Mouse (Mus musculus): ENCODE measurements at regions not wholly inside any gene's neighbourhood (a gene's known extent, or its start where the extent isn't known, plus 50 kb on each side); places are given as distances from the start of the nearest gene placed in this dataset.

DNA sequence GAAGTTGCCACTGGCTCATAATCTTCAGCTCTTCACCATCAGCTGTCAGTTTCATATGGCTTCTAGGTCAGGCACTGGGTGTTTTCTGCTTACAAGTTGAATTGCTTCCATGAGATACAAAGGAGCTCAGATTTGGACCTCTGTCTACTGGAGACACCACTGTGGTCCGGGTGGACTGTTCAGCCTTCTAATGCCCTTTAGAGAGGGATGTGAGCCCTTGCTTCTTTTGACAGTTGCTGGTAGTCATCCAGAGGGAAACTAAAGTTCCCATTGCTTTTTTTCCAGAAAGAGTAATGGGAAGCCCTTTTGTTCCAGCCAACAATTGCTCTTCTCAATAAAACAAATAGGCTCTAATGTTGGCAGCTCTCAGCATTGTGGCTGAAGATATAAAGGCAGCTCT, 103.7 kb upstream of the Tab2 start:
- Histone ChIP-seq H3K79me2 (ENCODE audit: control insufficient read depth, insufficient read depth, low read length, poor library complexity) (no peaks in the 10 kb centered on the region), H3K4me1 (ENCODE audit: control insufficient read depth in 1 of 2, insufficient read depth in 2 of 2, low read length in 2 of 2) (no peaks in the 10 kb centered on the region), H3K27me3 (ENCODE audit: control insufficient read depth in 1 of 2, insufficient read depth in 2 of 2, low read length in 2 of 2) (no peaks in the 10 kb centered on the region), H3K9ac (ENCODE audit: control insufficient read depth, low read depth, low read length, poor library complexity, severe bottlenecking) (no peak overlapping the region), H3K4me3 (ENCODE audit: control insufficient read depth in 1 of 2, insufficient read depth in 1 of 2, low read depth in 2 of 2, low read length in 2 of 2) (no peak overlapping the region), H3K36me3 (ENCODE audit: control insufficient read depth in 1 of 2, insufficient read depth in 2 of 2, low read length in 2 of 2) (no peaks in the 10 kb centered on the region), H3K9me3 (replicated peaks; ENCODE audit: insufficient read depth, low read length) (no peaks in the 10 kb centered on the region), H3K27ac (ENCODE audit: control insufficient read depth, low read depth, low read length) (no peak overlapping the region)
- TF ChIP-seq HCFC1 (IDR thresholded peaks at IDR 0.05; ENCODE audit: low read depth, low read length) (no peak), SIN3A (IDR thresholded peaks at IDR 0.05; ENCODE audit: low read length) (no peak), E2F4 (IDR thresholded peaks at IDR 0.05; ENCODE audit: borderline replicate concordance, low read depth, low read length) (no peak), MYC (IDR thresholded peaks at IDR 0.05; ENCODE audit: low read depth, low read length) (no peak), ZKSCAN1 (IDR thresholded peaks at IDR 0.05; ENCODE audit: low read depth, low read length) (no peak), TAL1 (IDR thresholded peaks at IDR 0.05; ENCODE audit: low read length) (no peak), USF1 (IDR thresholded peaks at IDR 0.05; ENCODE audit: low read depth, low read length) (no peak), RCOR1 (IDR thresholded peaks at IDR 0.05; ENCODE audit: low read depth, low read length) (no peak)
- DNase-seq (ENCODE audit: low read depth, low spot score), result no peak

DNA sequence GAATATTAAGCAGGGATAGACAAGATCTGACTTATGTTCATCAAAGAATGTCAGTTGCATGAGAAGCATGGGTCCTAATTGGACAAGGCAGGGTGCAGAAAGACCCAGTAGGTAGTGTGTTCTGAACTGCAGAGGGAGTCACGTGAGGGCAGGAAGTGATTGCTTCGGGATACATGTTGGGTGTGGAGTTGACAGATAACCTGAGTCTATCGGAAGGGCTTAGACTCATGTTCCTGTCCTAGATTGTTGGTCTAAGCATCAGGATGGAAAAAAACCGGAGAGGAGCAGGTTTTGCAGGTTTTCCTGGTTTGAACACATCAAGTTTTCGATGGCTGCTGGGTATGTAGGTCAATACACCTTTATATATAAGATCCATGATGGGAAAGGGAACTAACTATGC, 101.8 kb upstream of the Tab2 start:
- H3K36me3 ChIP-seq (ENCODE audit: control insufficient read depth in 1 of 2, insufficient read depth in 2 of 2, low read length in 2 of 2), result no peaks in the 10 kb centered on the region
- no peaks in the 10 kb centered on the region for H3K27me3 ChIP-seq (ENCODE audit: control insufficient read depth in 1 of 2, insufficient read depth in 2 of 2, low read length in 2 of 2)
- H3K9me3 ChIP-seq (replicated peaks; ENCODE audit: insufficient read depth, low read length), result no peaks in the 10 kb centered on the region
- no peaks in the 10 kb centered on the region for H3K4me1 ChIP-seq (ENCODE audit: control insufficient read depth in 1 of 2, insufficient read depth in 2 of 2, low read length in 2 of 2)
- no peak for DNase-seq (ENCODE audit: low read depth, low spot score)
- H3K27ac ChIP-seq (ENCODE audit: control insufficient read depth, low read depth, low read length), result no peak overlapping the region
- H3K4me3 ChIP-seq (ENCODE audit: control insufficient read depth in 1 of 2, insufficient read depth in 1 of 2, low read depth in 2 of 2, low read length in 2 of 2), result no peak overlapping the region
- TF ChIP-seq GABPA (IDR thresholded peaks at IDR 0.05; ENCODE audit: low read depth, low read length) (no peak), POLR2AphosphoS2 (IDR thresholded peaks at IDR 0.05; ENCODE audit: low read length) (no peak), POLR2A (IDR thresholded peaks at IDR 0.05; ENCODE audit: control insufficient read depth in 1 of 2, insufficient read depth in 1 of 2, low read depth in 1 of 2, low read length in 2 of 2, poor library complexity in 1 of 2) (no peak), MAFK (IDR thresholded peaks at IDR 0.05; ENCODE audit: borderline replicate concordance, low read depth, low read length) (no peak), MYC (IDR thresholded peaks at IDR 0.05; ENCODE audit: low read depth, low read length) (no peak), NRF1 (IDR thresholded peaks at IDR 0.05; ENCODE audit: insufficient read depth, low read depth, low read length, poor library complexity, severe bottlenecking) (no peak)
- H3K79me2 ChIP-seq (ENCODE audit: control insufficient read depth, insufficient read depth, low read length, poor library complexity), result no peaks in the 10 kb centered on the region
- no peak overlapping the region for H3K9ac ChIP-seq (ENCODE audit: control insufficient read depth, low read depth, low read length, poor library complexity, severe bottlenecking)

DNA sequence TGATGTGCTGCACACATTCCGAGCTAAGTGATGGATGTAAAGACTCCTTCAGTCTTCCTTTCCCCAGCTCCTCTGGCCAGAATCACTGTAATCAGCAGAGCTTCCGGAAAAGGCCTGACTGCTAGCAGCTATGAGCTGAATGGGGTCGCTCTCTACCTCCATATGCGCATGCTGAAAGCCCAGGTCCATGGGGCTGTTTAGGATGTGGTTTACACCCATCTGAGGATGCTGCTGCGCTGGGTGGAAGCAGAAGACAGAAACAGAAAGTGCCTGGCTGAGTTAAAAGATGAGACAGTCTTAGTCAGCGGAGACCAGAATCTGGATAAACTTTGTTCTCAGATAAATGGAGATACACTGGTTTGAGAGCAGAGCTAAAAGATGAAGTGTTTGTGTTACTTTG, 99.3 kb upstream of the Tab2 start:
- no peak for DNase-seq (ENCODE audit: low read depth, low spot score)
- H3K9ac ChIP-seq (ENCODE audit: control insufficient read depth, low read depth, low read length, poor library complexity, severe bottlenecking), result no peak overlapping the region
- no peaks in the 10 kb centered on the region for H3K27me3 ChIP-seq (ENCODE audit: control insufficient read depth in 1 of 2, insufficient read depth in 2 of 2, low read length in 2 of 2)
- H3K9me3 ChIP-seq (replicated peaks; ENCODE audit: insufficient read depth, low read length), result no peaks in the 10 kb centered on the region
- H3K4me1 ChIP-seq (ENCODE audit: control insufficient read depth in 1 of 2, insufficient read depth in 2 of 2, low read length in 2 of 2), result no peaks in the 10 kb centered on the region
- no peaks in the 10 kb centered on the region for H3K36me3 ChIP-seq (ENCODE audit: control insufficient read depth in 1 of 2, insufficient read depth in 2 of 2, low read length in 2 of 2)
- no peaks in the 10 kb centered on the region for H3K79me2 ChIP-seq (ENCODE audit: control insufficient read depth, insufficient read depth, low read length, poor library complexity)
- no peak overlapping the region for H3K27ac ChIP-seq (ENCODE audit: control insufficient read depth, low read depth, low read length)
- TF ChIP-seq POLR2A (IDR thresholded peaks at IDR 0.05; ENCODE audit: control insufficient read depth in 1 of 2, insufficient read depth in 1 of 2, low read depth in 1 of 2, low read length in 2 of 2, poor library complexity in 1 of 2) (no peak), JUND (IDR thresholded peaks at IDR 0.05; ENCODE audit: low read depth, low read length) (no peak), USF2 (IDR thresholded peaks at IDR 0.05; ENCODE audit: borderline replicate concordance in 1 of 2, insufficient read depth in 1 of 2, low read depth in 1 of 2, low read length in 2 of 2) (no peak), CHD2 (IDR thresholded peaks at IDR 0.05; ENCODE audit: low read length) (no peak)
- no peak overlapping the region for H3K4me3 ChIP-seq (ENCODE audit: control insufficient read depth in 1 of 2, insufficient read depth in 1 of 2, low read depth in 2 of 2, low read length in 2 of 2)

Measured in MEL (cell line).